Comparison of ENCODE assay signal across 19 mouse cellular contexts in genomic region chr11:67797931-67798330, GRCm38 (mm10). TPM values are rescaled to one million over a fixed set of nuclear protein-coding genes. Genes with fewer than 3 reads are reported as not detected.
DNase-seq lines count a peak whose midpoint lies in the region; ATAC-seq lines count a peak whose summit lies in the region.
"Had no signal": no experiment of that assay in that cellular context is flagged by ENCODE, and none has a peak within 500 bp of the region (broad histone marks: within the 10 kb centered on the region; RNA-seq: fewer than 3 reads in every experiment).

TSS of gene Dhrs7c (plus strand) at chr11:67798187.

- no peaks in the 10 kb centered on the region for H3K9me3 ChIP-seq in heart, embryonic 10.5 days
- no peaks in the 10 kb centered on the region for H3K9me3 ChIP-seq in heart, embryonic 12.5 days (replicated peaks)
- H3K9me3 ChIP-seq in midbrain, embryonic 13.5 days = no peaks in the 10 kb centered on the region
- H3K9me3 ChIP-seq in kidney, embryonic 16.5 days (ENCODE audit: low read length) = no peaks in the 10 kb centered on the region
- H3K9me3 ChIP-seq: liver, embryonic 15.5 days; midbrain, embryonic 12.5 days had no signal

- H3K4me1 ChIP-seq in heart, embryonic 10.5 days = peaks cover 13% of the 10 kb centered on the region; the same call in 1 of the 2 replicates
- H3K4me1 ChIP-seq in heart, embryonic 12.5 days (replicated peaks) = peaks cover 23% of the 10 kb centered on the region
- no peaks in the 10 kb centered on the region for H3K4me1 ChIP-seq in midbrain, embryonic 13.5 days (replicated peaks)
- 0 out of 2 replicates have a peak, but pooled peaks cover 4% of the 10 kb centered on the region for H3K4me1 ChIP-seq in kidney, embryonic 16.5 days (ENCODE audit: insufficient read depth, low read length)
- H3K4me1 ChIP-seq: liver, embryonic 15.5 days; midbrain, embryonic 12.5 days had no signal

- ATAC-seq in heart, embryonic 12.5 days (ENCODE audit: insufficient number of reproducible peaks, low FRiP score) = no peak
- ATAC-seq in midbrain, embryonic 13.5 days = no peak
- ATAC-seq in megakaryocyte-erythroid progenitor cell, adult 5-6 weeks (replicated peaks; ENCODE audit: low FRiP score, low TSS enrichment, poor library complexity, severe bottlenecking) = no peak
- ATAC-seq in kidney, embryonic 16.5 days (ENCODE audit: low FRiP score, low TSS enrichment) = no peak
- ATAC-seq: CD4-positive, CD25-positive, alpha-beta regulatory T cell, adult 4 months had no signal

- no peaks in the 10 kb centered on the region for H3K27me3 ChIP-seq in heart, embryonic 10.5 days (ENCODE audit: insufficient read depth, poor library complexity, severe bottlenecking)
- no peaks in the 10 kb centered on the region for H3K27me3 ChIP-seq in heart, embryonic 12.5 days (replicated peaks)
- no peaks in the 10 kb centered on the region for H3K27me3 ChIP-seq in midbrain, embryonic 13.5 days
- no peaks in the 10 kb centered on the region for H3K27me3 ChIP-seq in kidney, embryonic 16.5 days (ENCODE audit: insufficient read depth, low read length)
- H3K27me3 ChIP-seq: liver, embryonic 15.5 days; midbrain, embryonic 12.5 days had no signal

- no peak within 1 kb of the TSS for H3K27ac ChIP-seq in heart, embryonic 10.5 days
- peak within 1 kb of the TSS; percentile 31; the same call in 1 of the 2 replicates for H3K27ac ChIP-seq in heart, embryonic 12.5 days (ENCODE audit: poor library complexity, severe bottlenecking)
- H3K27ac ChIP-seq in midbrain, embryonic 13.5 days = no peak within 1 kb of the TSS
- no peak within 1 kb of the TSS for H3K27ac ChIP-seq in kidney, embryonic 16.5 days (ENCODE audit: low read length)
- H3K27ac ChIP-seq: layer of hippocampus, adult 2 months; liver, embryonic 15.5 days; midbrain, embryonic 12.5 days had no signal

- no peak within 1 kb of the TSS for H3K4me2 ChIP-seq in heart, embryonic 12.5 days
- H3K4me2 ChIP-seq in midbrain, embryonic 13.5 days (replicated peaks) = no peak within 1 kb of the TSS
- H3K4me2 ChIP-seq in kidney, embryonic 16.5 days (replicated peaks; ENCODE audit: low read depth, low read length) = no peak within 1 kb of the TSS
- H3K4me2 ChIP-seq: liver, embryonic 15.5 days; midbrain, embryonic 12.5 days had no signal

- no peaks in the 10 kb centered on the region for H3K36me3 ChIP-seq in heart, embryonic 10.5 days
- H3K36me3 ChIP-seq in heart, embryonic 12.5 days = no peaks in the 10 kb centered on the region
- no peaks in the 10 kb centered on the region for H3K36me3 ChIP-seq in midbrain, embryonic 13.5 days
- H3K36me3 ChIP-seq in kidney, embryonic 16.5 days (ENCODE audit: insufficient read depth, low read length) = no peaks in the 10 kb centered on the region
- H3K36me3 ChIP-seq: liver, embryonic 15.5 days; midbrain, embryonic 12.5 days had no signal

- H3K4me3 ChIP-seq in heart, embryonic 10.5 days = no peak within 1 kb of the TSS
- no peak within 1 kb of the TSS for H3K4me3 ChIP-seq in heart, embryonic 12.5 days
- H3K4me3 ChIP-seq in midbrain, embryonic 13.5 days (replicated peaks) = no peak within 1 kb of the TSS
- no peak within 1 kb of the TSS for H3K4me3 ChIP-seq in kidney, embryonic 16.5 days (ENCODE audit: low read length)
- H3K4me3 ChIP-seq: layer of hippocampus, adult 2 months; liver, embryonic 15.5 days; midbrain, embryonic 12.5 days had no signal

- no peak within 1 kb of the TSS; the same call in 1 of the 2 replicates for H3K9ac ChIP-seq in heart, embryonic 12.5 days
- H3K9ac ChIP-seq in midbrain, embryonic 13.5 days (replicated peaks) = no peak within 1 kb of the TSS
- H3K9ac ChIP-seq in kidney, embryonic 16.5 days (replicated peaks; ENCODE audit: low read length) = no peak within 1 kb of the TSS
- H3K9ac ChIP-seq: liver, embryonic 15.5 days; midbrain, embryonic 12.5 days had no signal

- peak; percentile 95 for DNase-seq in heart, adult 11 months
- DNase-seq in heart, embryonic 10.5 days (ENCODE audit: low spot score) = no peak
- peak; percentile 52 for DNase-seq in gastrocnemius, postnatal 10 days
- DNase-seq in heart, postnatal 4 days = peak; percentile 65
- DNase-seq: adrenal gland, postnatal 14 days; kidney, adult 9 months; right cerebral cortex, postnatal 4 days; thymus, postnatal 4 days had no signal

- WGBS in heart, embryonic 10.5 days = 69% methylated on average over 7 of the region's 7 CpGs
- WGBS in heart, embryonic 12.5 days = 55% methylated on average over 7 of the region's 7 CpGs
- WGBS in midbrain, embryonic 13.5 days = 89% methylated on average over 7 of the region's 7 CpGs
- 71% methylated on average over 7 of the region's 7 CpGs for WGBS in kidney, embryonic 16.5 days

RNA-seq across cellular contexts. Expression of gene Dhrs7c, which starts in this region (rescaled TPM):
- polyA plus RNA-seq in heart, embryonic 10.5 days (2016; fragmentation: Nextera tagmentation; extraction: Ambion mirVana) = 0.26 TPM in 1 of 2 replicates, not detected in the other
- 100 to 1,000 TPM; 357 to 408 TPM for total RNA-seq in gastrocnemius, postnatal 10 days (2021)
- polyA plus RNA-seq in heart, embryonic 12.5 days (2016; fragmentation: Nextera tagmentation; extraction: Ambion mirVana) = 1.1 and 1.3 TPM in 2 replicates
- 100 to 1,000 TPM; 130 to 156 TPM for total RNA-seq in heart, postnatal 4 days (2021)
- polyA plus RNA-seq in midbrain, embryonic 13.5 days (2015; fragmentation: Nextera tagmentation; extraction: Ambion mirVana) = not detected in 2 replicates
- not detected in 2 replicates for total RNA-seq in megakaryocyte-erythroid progenitor cell, adult 5-6 weeks (2014; fragmentation: Nextera tagmentation)
- total RNA-seq in megakaryocyte-erythroid progenitor cell, adult 5-6 weeks (2017) = not detected in 2 replicates
- 0.29 and 0.42 TPM in 2 replicates for polyA plus RNA-seq in kidney, embryonic 16.5 days (2015; fragmentation: Nextera tagmentation; extraction: Ambion mirVana)
- total RNA-seq: adrenal gland, postnatal 14 days; layer of hippocampus, adult 2 months had no signal
- polyA plus RNA-seq: CD4-positive, CD25-positive, alpha-beta regulatory T cell, adult 4 months; embryonic facial prominence, embryonic 11.5 days; forebrain, embryonic 11.5 days; midbrain, embryonic 12.5 days; stomach, embryonic 14.5 days had no signal

Comparison
In these comparisons a context has a peak if more than half of its experiments do, and no peak if none do; other contexts are left out.
1. RNA of gene Dhrs7c (total RNA-seq): 357 to 408 TPM in gastrocnemius, postnatal 10 days and 130 to 156 TPM in heart, postnatal 4 days; not detected in megakaryocyte-erythroid progenitor cell, adult 5-6 weeks; every median in the first group is over 100 times any median in the second.